Mouse (Mus musculus): Measurements from ENCODE around the gene Gm21985. TPM values are rescaled to one million over a fixed set of nuclear protein-coding genes. Genes with fewer than 3 reads are reported as not detected.
A peak's percentile ranks its signal among the peaks of the same experiment; 100 is the strongest.

Gm21985 gene
- polyA plus RNA-seq (2014; fragmentation: Nextera tagmentation; extraction: Ambion mirVana): not detected in 2 replicates

- 2% methylated on average over 11 of the region's 11 CpGs for WGBS
- no peaks in the 10 kb centered on the region for H3K9me3 ChIP-seq (ENCODE audit: control insufficient read depth, low read length)
- H3K4me1 ChIP-seq (ENCODE audit: control insufficient read depth, insufficient read depth, low read length): peaks cover 26% of the 10 kb centered on the region
- no peaks in the 10 kb centered on the region for H3K27me3 ChIP-seq (ENCODE audit: control insufficient read depth, insufficient read depth, low read length)
- H3K36me3 ChIP-seq (ENCODE audit: control insufficient read depth, insufficient read depth, low read length): no peaks in the 10 kb centered on the region
- H3K4me3 ChIP-seq (ENCODE audit: low read depth, low read length): peak within 1 kb of the TSS; percentile 80
- H3K4me2 ChIP-seq (ENCODE audit: low read depth, low read length): peak within 1 kb of the TSS; percentile 60
- peak within 1 kb of the TSS; percentile 85 for H3K9ac ChIP-seq (replicated peaks; ENCODE audit: low read depth, low read length)
- H3K27ac ChIP-seq (ENCODE audit: low read depth, low read length): peak within 1 kb of the TSS; percentile 91
- ATAC-seq (ENCODE audit: low read depth): peak; percentile 54
Measured at GRCm38 (mm10) chr2:112266242-112266592, at the start of gene Gm21985. TSS of gene Gm21985 (plus strand) at chr2:112266314.

GRCm38 (mm10) chr2:112217614-112218013 lies 48.5 kb upstream of the Gm21985 start:
- ATAC-seq (ENCODE audit: low read depth): no peak
- Histone ChIP-seq H3K4me2 (ENCODE audit: low read depth, low read length) (no peak overlapping the region), H3K27me3 (ENCODE audit: control insufficient read depth, insufficient read depth, low read length) (no peaks in the 10 kb centered on the region), H3K4me3 (ENCODE audit: low read depth, low read length) (no peak overlapping the region), H3K36me3 (ENCODE audit: control insufficient read depth, insufficient read depth, low read length) (no peaks in the 10 kb centered on the region), H3K9ac (replicated peaks; ENCODE audit: low read depth, low read length) (no peak overlapping the region), H3K27ac (ENCODE audit: low read depth, low read length) (no peak overlapping the region), H3K4me1 (ENCODE audit: control insufficient read depth, insufficient read depth, low read length) (no peaks in the 10 kb centered on the region), H3K9me3 (ENCODE audit: control insufficient read depth, low read length) (no peaks in the 10 kb centered on the region)
- 76% methylated on average over 6 of the region's 6 CpGs for WGBS

- no peaks in the 10 kb centered on the region for H3K36me3 ChIP-seq (ENCODE audit: control insufficient read depth, insufficient read depth, low read length)
- no peaks in the 10 kb centered on the region for H3K27me3 ChIP-seq (ENCODE audit: control insufficient read depth, insufficient read depth, low read length)
- H3K4me3 ChIP-seq (ENCODE audit: low read depth, low read length): no peak overlapping the region
- WGBS: 86% methylated on average over 5 of the region's 5 CpGs
- no peaks in the 10 kb centered on the region for H3K4me1 ChIP-seq (ENCODE audit: control insufficient read depth, insufficient read depth, low read length)
- H3K27ac ChIP-seq (ENCODE audit: low read depth, low read length): no peak overlapping the region
- no peak for ATAC-seq (ENCODE audit: low read depth)
- H3K4me2 ChIP-seq (ENCODE audit: low read depth, low read length): no peak overlapping the region
- no peaks in the 10 kb centered on the region for H3K9me3 ChIP-seq (ENCODE audit: control insufficient read depth, low read length)
- no peak overlapping the region for H3K9ac ChIP-seq (replicated peaks; ENCODE audit: low read depth, low read length)
Measured at GRCm38 (mm10) chr2:112220880-112221279, 45.2 kb upstream of the Gm21985 start.

- no peaks in the 10 kb centered on the region for H3K4me1 ChIP-seq (ENCODE audit: control insufficient read depth, insufficient read depth, low read length)
- ATAC-seq (ENCODE audit: low read depth): no peak
- H3K4me3 ChIP-seq (ENCODE audit: low read depth, low read length): no peak overlapping the region
- H3K9me3 ChIP-seq (ENCODE audit: control insufficient read depth, low read length): no peaks in the 10 kb centered on the region
- H3K27me3 ChIP-seq (ENCODE audit: control insufficient read depth, insufficient read depth, low read length): no peaks in the 10 kb centered on the region
- no peak overlapping the region for H3K9ac ChIP-seq (replicated peaks; ENCODE audit: low read depth, low read length)
- no peaks in the 10 kb centered on the region for H3K36me3 ChIP-seq (ENCODE audit: control insufficient read depth, insufficient read depth, low read length)
- H3K27ac ChIP-seq (ENCODE audit: low read depth, low read length): no peak overlapping the region
- no peak overlapping the region for H3K4me2 ChIP-seq (ENCODE audit: low read depth, low read length)
- 78% methylated on average over 5 of the region's 5 CpGs for WGBS
Measured at GRCm38 (mm10) chr2:112222607-112223006, 43.5 kb upstream of the Gm21985 start.

- 72% methylated on average over 4 of the region's 4 CpGs for WGBS
- H3K4me3 ChIP-seq (ENCODE audit: low read depth, low read length): no peak overlapping the region
Measured at GRCm38 (mm10) chr2:112224356-112224755, 41.8 kb upstream of the Gm21985 start.

GRCm38 (mm10) chr2:112232623-112233022 lies 33.5 kb upstream of the Gm21985 start:
- H3K27me3 ChIP-seq (ENCODE audit: control insufficient read depth, insufficient read depth, low read length): no peaks in the 10 kb centered on the region
- H3K27ac ChIP-seq (ENCODE audit: low read depth, low read length): no peak overlapping the region
- ATAC-seq (ENCODE audit: low read depth): no peak
- no peak overlapping the region for H3K4me3 ChIP-seq (ENCODE audit: low read depth, low read length)
- WGBS: 100% methylated on average over 1 of the region's 1 CpGs
- H3K36me3 ChIP-seq (ENCODE audit: control insufficient read depth, insufficient read depth, low read length): no peaks in the 10 kb centered on the region
- H3K4me2 ChIP-seq (ENCODE audit: low read depth, low read length): no peak overlapping the region
- no peaks in the 10 kb centered on the region for H3K4me1 ChIP-seq (ENCODE audit: control insufficient read depth, insufficient read depth, low read length)
- no peak overlapping the region for H3K9ac ChIP-seq (replicated peaks; ENCODE audit: low read depth, low read length)
- no peaks in the 10 kb centered on the region for H3K9me3 ChIP-seq (ENCODE audit: control insufficient read depth, low read length)

More at GRCm38 (mm10) chr2:112224356-112224755, 41.8 kb upstream of the Gm21985 start:
- ATAC-seq (ENCODE audit: low read depth): no peak
- H3K9me3 ChIP-seq (ENCODE audit: control insufficient read depth, low read length): no peaks in the 10 kb centered on the region
- no peak overlapping the region for H3K27ac ChIP-seq (ENCODE audit: low read depth, low read length)
- no peaks in the 10 kb centered on the region for H3K27me3 ChIP-seq (ENCODE audit: control insufficient read depth, insufficient read depth, low read length)
- no peaks in the 10 kb centered on the region for H3K36me3 ChIP-seq (ENCODE audit: control insufficient read depth, insufficient read depth, low read length)
- no peak overlapping the region for H3K4me2 ChIP-seq (ENCODE audit: low read depth, low read length)
- H3K9ac ChIP-seq (replicated peaks; ENCODE audit: low read depth, low read length): no peak overlapping the region
- no peaks in the 10 kb centered on the region for H3K4me1 ChIP-seq (ENCODE audit: control insufficient read depth, insufficient read depth, low read length)

GRCm38 (mm10) chr2:112236620-112237019 lies 29.5 kb upstream of the Gm21985 start:
- no peak for ATAC-seq (ENCODE audit: low read depth)
- 86% methylated on average over 2 of the region's 2 CpGs for WGBS
- Histone ChIP-seq H3K9me3 (ENCODE audit: control insufficient read depth, low read length) (no peaks in the 10 kb centered on the region), H3K4me2 (ENCODE audit: low read depth, low read length) (no peak overlapping the region), H3K36me3 (ENCODE audit: control insufficient read depth, insufficient read depth, low read length) (no peaks in the 10 kb centered on the region), H3K9ac (replicated peaks; ENCODE audit: low read depth, low read length) (no peak overlapping the region), H3K27ac (ENCODE audit: low read depth, low read length) (no peak overlapping the region), H3K4me1 (ENCODE audit: control insufficient read depth, insufficient read depth, low read length) (0 out of 2 replicates have a peak, but pooled peaks cover 4% of the 10 kb centered on the region), H3K27me3 (ENCODE audit: control insufficient read depth, insufficient read depth, low read length) (no peaks in the 10 kb centered on the region), H3K4me3 (ENCODE audit: low read depth, low read length) (no peak overlapping the region)

GRCm38 (mm10) chr2:112238006-112238405 lies 28.1 kb upstream of the Gm21985 start:
- Histone ChIP-seq H3K27me3 (ENCODE audit: control insufficient read depth, insufficient read depth, low read length) (no peaks in the 10 kb centered on the region), H3K9ac (replicated peaks; ENCODE audit: low read depth, low read length) (no peak overlapping the region), H3K4me2 (ENCODE audit: low read depth, low read length) (no peak overlapping the region), H3K4me3 (ENCODE audit: low read depth, low read length) (no peak overlapping the region), H3K4me1 (ENCODE audit: control insufficient read depth, insufficient read depth, low read length) (0 out of 2 replicates have a peak, but pooled peaks cover 4% of the 10 kb centered on the region), H3K9me3 (ENCODE audit: control insufficient read depth, low read length) (no peaks in the 10 kb centered on the region), H3K36me3 (ENCODE audit: control insufficient read depth, insufficient read depth, low read length) (no peaks in the 10 kb centered on the region), H3K27ac (ENCODE audit: low read depth, low read length) (no peak overlapping the region)
- ATAC-seq (ENCODE audit: low read depth): no peak
- 10% methylated on average over 4 of the region's 4 CpGs for WGBS

- WGBS: under 1% methylated on average over 82 of the region's 94 CpGs
- ATAC-seq (ENCODE audit: low read depth): peak; percentile 89
Measured at GRCm38 (mm10) chr2:112239212-112239934, 26.7 kb upstream of the Gm21985 start, which contains the start of gene Lpcat4. TSS of gene Lpcat4 (plus strand) at chr2:112239468.

More at GRCm38 (mm10) chr2:112239212-112239934, 26.7 kb upstream of the Gm21985 start, which contains the start of gene Lpcat4:
- Histone ChIP-seq H3K4me3 (ENCODE audit: low read depth, low read length) (peak within 1 kb of the TSS; percentile 83), H3K9ac (replicated peaks; ENCODE audit: low read depth, low read length) (peak within 1 kb of the TSS; percentile 93), H3K4me2 (ENCODE audit: low read depth, low read length) (peak within 1 kb of the TSS; percentile 84), H3K27me3 (ENCODE audit: control insufficient read depth, insufficient read depth, low read length) (no peaks in the 10 kb centered on the region), H3K27ac (ENCODE audit: low read depth, low read length) (peak within 1 kb of the TSS; percentile 96), H3K4me1 (ENCODE audit: control insufficient read depth, insufficient read depth, low read length) (0 out of 2 replicates have a peak, but pooled peaks cover 4% of the 10 kb centered on the region), H3K9me3 (ENCODE audit: control insufficient read depth, low read length) (no peaks in the 10 kb centered on the region), H3K36me3 (ENCODE audit: control insufficient read depth, insufficient read depth, low read length) (no peaks in the 10 kb centered on the region)
